Comparison of ENCODE assay signal across 18 mouse cellular contexts in the genomic region with DNA sequence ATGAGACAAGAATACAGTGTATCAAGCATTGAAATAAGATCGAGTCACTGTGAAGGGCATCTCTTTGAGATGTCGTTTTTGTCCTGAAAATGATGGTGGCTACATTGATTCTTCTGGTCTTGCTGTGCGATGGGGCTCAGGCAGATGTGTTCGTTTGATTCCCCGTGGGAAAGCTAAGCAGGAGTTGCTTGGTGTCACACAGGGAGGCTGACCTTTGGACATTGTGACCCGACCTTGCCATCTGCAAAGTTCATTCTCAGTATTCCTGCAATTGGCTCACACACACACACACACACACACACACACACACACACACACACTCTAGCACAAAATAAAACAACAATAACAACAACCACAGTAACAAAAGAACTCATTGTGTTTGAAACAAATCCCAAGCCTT.
"Had no signal": no experiment of that assay in that cellular context is flagged by ENCODE, and none has a peak within 500 bp of the region (broad histone marks: within the 10 kb centered on the region; RNA-seq: fewer than 3 reads in every experiment).

No protein-coding gene starts in this region.

- H3K4me2 ChIP-seq: kidney, embryonic 15.5 days; limb, embryonic 12.5 days; limb, embryonic 15.5 days; liver, embryonic 13.5 days; midbrain, embryonic 11.5 days; midbrain, embryonic 15.5 days; neural tube, embryonic 13.5 days had no signal

- H3K9ac ChIP-seq: kidney, embryonic 15.5 days; limb, embryonic 12.5 days; limb, embryonic 15.5 days; liver, embryonic 13.5 days; midbrain, embryonic 15.5 days; neural tube, embryonic 13.5 days had no signal

- H3K9me3 ChIP-seq: kidney, embryonic 15.5 days; limb, embryonic 12.5 days; limb, embryonic 15.5 days; liver, embryonic 13.5 days; midbrain, embryonic 15.5 days; neural tube, embryonic 13.5 days had no signal

- ATAC-seq: midbrain, embryonic 15.5 days had no signal

- H3K4me3 ChIP-seq: kidney, embryonic 15.5 days; left cerebral cortex, adult 2 months; limb, embryonic 12.5 days; limb, embryonic 15.5 days; liver, embryonic 13.5 days; midbrain, embryonic 15.5 days; neural tube, embryonic 13.5 days had no signal

- DNase-seq: kidney, adult 11 months; kidney, adult 8-10 months; kidney, postnatal 10 days; kidney, postnatal 36 days; layer of hippocampus, postnatal 36 days; left cerebral cortex, postnatal 4 days; liver, embryonic 13.5 days; lung, adult 2 months; thymus, adult 18-20 months; thymus, postnatal 36 days had no signal

- H3K27ac ChIP-seq: kidney, embryonic 15.5 days; left cerebral cortex, adult 2 months; limb, embryonic 12.5 days; limb, embryonic 15.5 days; liver, embryonic 13.5 days; macrophage; midbrain, embryonic 15.5 days; neural tube, embryonic 13.5 days had no signal

- H3K36me3 ChIP-seq: kidney, embryonic 15.5 days; limb, embryonic 12.5 days; limb, embryonic 15.5 days; liver, embryonic 13.5 days; midbrain, embryonic 15.5 days; neural tube, embryonic 13.5 days had no signal

- H3K4me1 ChIP-seq: kidney, embryonic 15.5 days; limb, embryonic 15.5 days; liver, embryonic 13.5 days had no signal

- H3K27me3 ChIP-seq: kidney, embryonic 15.5 days; limb, embryonic 12.5 days; limb, embryonic 15.5 days; liver, embryonic 13.5 days; midbrain, embryonic 15.5 days; neural tube, embryonic 13.5 days had no signal
